Mouse (Mus musculus) testis, adult 2 months (tissue): ENCODE data around the gene Mrps17. TPM values are rescaled to one million over a fixed set of nuclear protein-coding genes. Genes with fewer than 3 reads are reported as not detected.

ENCODE experiments used
- H3K27ac ChIP-seq: fragments of 200-500 bp; 2 replicates; pipeline ENCODE4 v1.5.1; 2012; ENCODE audit warnings: low read depth, low read length; ENCODE audit not compliant: control insufficient read depth, insufficient read depth
- H3K27me3 ChIP-seq: fragments of 200-500 bp; 2 replicates; pipeline ENCODE4 v1.6.1; 2012; ENCODE audit warnings: mild to moderate bottlenecking, low read length, moderate library complexity; ENCODE audit not compliant: control insufficient read depth, insufficient read depth
- H3K36me3 ChIP-seq: fragments of 200-500 bp; 2 replicates; pipeline ENCODE4 v1.6.1; 2012; ENCODE audit warnings: mild to moderate bottlenecking, low read length; ENCODE audit not compliant: control insufficient read depth, insufficient read depth
- H3K4me1 ChIP-seq: fragments of 200-500 bp; 2 replicates; pipeline ENCODE4 v1.6.1; 2012; ENCODE audit warnings: low read length; ENCODE audit not compliant: control insufficient read depth, insufficient read depth
- H3K4me3 ChIP-seq: fragments of 200-500 bp; 2 replicates; pipeline ENCODE4 v1.5.1; 2012; ENCODE audit warnings: low read depth, mild to moderate bottlenecking, low read length, moderate library complexity, mixed read lengths; ENCODE audit not compliant: control insufficient read depth
- CTCF ChIP-seq: fragments of 200-500 bp; IDR thresholded peaks from 2 replicates; pipeline ENCODE4 v1.5.1; 2012; ENCODE audit warnings: low read depth, mild to moderate bottlenecking, inconsistent platforms, low read length, moderate library complexity; ENCODE audit not compliant: control insufficient read depth, insufficient read depth, insufficient replicate concordance
- POLR2A ChIP-seq: fragments of 200-500 bp; IDR thresholded peaks from 2 replicates; pipeline ENCODE4 v1.6.1; 2012; ENCODE audit warnings: low read depth, mild to moderate bottlenecking, inconsistent platforms, low read length, moderate library complexity; ENCODE audit not compliant: control insufficient read depth
- polyA plus RNA-seq: library from polyadenylated mRNA; depleted of rRNA; stranded (reverse); fragments of >200 nt; gene quantifications from 2 replicates; pipeline ENCODE4 v1.2.3, GENCODE M21; 2012

Gene Mrps17
- polyA plus RNA-seq, 1 experiment = 44.4 TPM

DNA sequence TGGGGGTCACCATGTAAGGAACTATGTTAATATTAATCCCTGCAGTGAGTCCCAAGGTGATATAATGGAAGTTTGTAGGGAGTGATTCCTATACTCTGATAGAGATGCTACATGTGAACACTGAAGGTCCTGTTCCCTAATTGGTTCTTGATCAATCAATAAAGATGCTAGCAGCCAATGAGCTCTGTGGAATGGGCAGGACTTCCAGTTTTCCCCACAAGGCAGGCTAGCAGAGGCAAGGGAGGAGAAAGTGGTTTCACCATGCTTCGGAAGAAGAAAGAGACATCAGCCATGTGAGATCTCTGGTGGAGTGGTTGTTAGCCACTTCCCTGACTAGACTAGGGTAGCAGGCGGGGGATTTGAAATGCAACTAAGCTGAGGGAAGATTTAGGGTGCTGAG, 14.8 kb upstream of the Mrps17 start:
- Histone ChIP-seq H3K36me3 (no peaks in the 10 kb centered on the region), H3K4me1 (no peaks in the 10 kb centered on the region), H3K4me3 (no peak overlapping the region), H3K27me3 (no peaks in the 10 kb centered on the region), H3K27ac (no peak overlapping the region)
- TF ChIP-seq POLR2A = no peak
- TF ChIP-seq CTCF = no peak

DNA sequence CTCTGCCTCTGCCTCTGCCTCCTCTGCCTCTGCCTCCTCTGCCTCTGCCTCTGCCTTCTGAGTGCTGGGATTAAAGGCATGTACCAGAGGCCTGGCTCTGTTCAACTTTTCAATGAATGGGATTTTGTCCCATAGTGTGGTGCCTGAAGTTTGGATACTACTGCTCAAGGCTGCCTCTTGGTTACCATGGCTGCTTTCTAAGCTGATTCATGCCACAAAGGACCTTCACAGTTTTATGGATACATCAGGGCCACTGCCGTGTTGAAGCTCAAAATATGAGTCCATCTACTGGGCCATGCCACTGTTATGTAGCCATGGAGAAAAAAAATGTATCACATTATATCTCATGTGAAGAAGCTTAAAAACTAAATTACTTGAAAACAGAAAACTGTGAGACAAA, 13.6 kb upstream of the Mrps17 start:
- Histone ChIP-seq H3K4me3 (no peak overlapping the region), H3K4me1 (no peaks in the 10 kb centered on the region), H3K36me3 (no peaks in the 10 kb centered on the region), H3K27ac (no peak overlapping the region), H3K27me3 (no peaks in the 10 kb centered on the region)
- TF ChIP-seq POLR2A (no peak), CTCF (no peak)

DNA sequence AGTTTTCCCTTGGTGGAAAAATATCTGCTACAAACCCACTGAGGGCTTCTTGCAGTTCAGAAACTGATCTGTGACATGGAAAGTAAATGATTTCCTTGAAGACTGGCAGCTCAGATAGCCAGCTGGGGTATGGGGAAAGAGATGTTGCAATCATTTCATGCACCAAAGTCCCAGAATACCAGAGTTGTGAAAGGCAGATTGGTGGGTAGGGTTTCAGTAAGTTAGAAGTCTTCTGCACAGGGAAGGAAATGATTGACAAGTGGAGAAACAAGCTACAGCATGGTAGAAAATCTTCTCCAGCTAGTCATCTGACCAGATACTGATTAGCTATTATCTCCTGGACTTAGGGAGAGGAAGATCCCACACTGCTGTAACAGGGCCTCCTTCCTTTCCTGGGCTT, 11.9 kb upstream of the Mrps17 start:
- Histone ChIP-seq H3K4me3 (no peak overlapping the region), H3K36me3 (no peaks in the 10 kb centered on the region), H3K4me1 (no peaks in the 10 kb centered on the region), H3K27ac (no peak overlapping the region), H3K27me3 (no peaks in the 10 kb centered on the region)
- TF ChIP-seq POLR2A = no peak
- no peak for TF ChIP-seq CTCF

DNA sequence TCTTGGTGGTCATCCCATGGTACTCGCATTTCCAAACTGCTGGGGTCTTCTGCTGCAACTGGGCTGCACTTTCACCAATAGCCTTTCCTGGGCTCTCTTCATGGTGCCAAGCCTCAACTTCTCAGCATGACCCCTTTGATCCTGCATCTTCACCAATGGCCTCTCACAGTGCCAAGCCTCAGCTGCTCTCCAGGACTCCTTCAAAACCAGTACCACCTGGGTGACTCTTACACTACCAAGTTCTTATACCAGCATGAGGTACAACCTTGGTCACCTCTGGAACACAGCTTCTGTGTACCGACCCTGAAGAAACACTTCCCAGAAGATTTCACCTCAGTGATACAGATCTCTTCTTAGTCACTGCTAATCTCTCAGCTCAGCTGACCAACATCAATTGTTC, 6.9 kb upstream of the Mrps17 start, which contains the start of gene Sept14:
TSS of gene Sept14 (minus strand) at position 101 of the 400 bp plus-strand sequence.
- H3K27me3 ChIP-seq = no peaks in the 10 kb centered on the region
- no peaks in the 10 kb centered on the region for H3K4me1 ChIP-seq
- H3K27ac ChIP-seq = no peak within 1 kb of the TSS
- H3K4me3 ChIP-seq = no peak within 1 kb of the TSS
- TF ChIP-seq CTCF = no peak
- TF ChIP-seq POLR2A = no peak
- no peaks in the 10 kb centered on the region for H3K36me3 ChIP-seq

DNA sequence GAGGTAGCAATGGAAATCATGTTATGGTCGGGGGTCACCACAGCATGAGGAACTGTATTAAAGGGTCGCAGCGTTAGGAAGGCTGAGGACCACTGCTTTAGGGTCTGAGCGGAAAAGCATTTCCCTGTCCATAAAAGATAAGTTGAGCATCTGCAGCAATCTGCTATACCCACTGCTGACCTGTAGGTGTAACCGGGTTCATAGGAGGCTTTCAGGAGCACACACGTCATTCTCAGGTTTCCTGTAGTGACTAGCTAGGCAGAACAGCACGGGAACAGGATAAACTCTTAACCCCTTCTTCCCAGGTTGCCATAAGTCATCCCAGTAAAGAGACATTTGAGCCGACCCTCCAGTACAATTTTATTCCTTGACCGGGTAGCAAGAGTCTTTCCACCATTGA, 1.7 kb downstream of the Mrps17 start:
- H3K4me1 ChIP-seq = no peaks in the 10 kb centered on the region
- no peak overlapping the region for H3K4me3 ChIP-seq
- H3K36me3 ChIP-seq = peaks cover 1% of the 10 kb centered on the region; the same call in 1 of the 2 replicates
- H3K27me3 ChIP-seq = no peaks in the 10 kb centered on the region
- H3K27ac ChIP-seq = no peak overlapping the region
- TF ChIP-seq CTCF (no peak), POLR2A (no peak)

DNA sequence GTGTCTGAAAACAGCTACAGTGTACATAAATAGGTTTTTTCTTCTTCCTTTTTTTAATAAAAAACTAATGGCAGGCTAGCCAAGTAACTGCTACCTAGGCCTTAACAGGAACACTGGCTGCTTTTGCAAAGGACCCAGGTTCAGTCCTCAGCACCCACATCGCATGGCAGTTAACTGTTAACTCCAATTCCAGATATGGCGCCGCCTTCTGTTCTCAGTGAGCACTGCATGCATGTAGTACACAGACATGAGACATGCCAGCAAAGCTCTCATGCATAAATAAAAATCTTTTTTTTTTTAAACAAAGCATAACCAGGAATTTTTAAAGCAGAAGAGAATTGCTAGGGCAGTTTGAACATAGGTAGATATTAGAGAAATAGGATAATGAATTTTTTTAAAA, 4.9 kb downstream of the Mrps17 start:
- Histone ChIP-seq H3K27ac (no peak overlapping the region), H3K36me3 (peaks cover 1% of the 10 kb centered on the region; the same call in 1 of the 2 replicates), H3K27me3 (no peaks in the 10 kb centered on the region), H3K4me3 (no peak overlapping the region), H3K4me1 (peaks cover 4% of the 10 kb centered on the region)
- no peak for TF ChIP-seq CTCF
- no peak for TF ChIP-seq POLR2A

DNA sequence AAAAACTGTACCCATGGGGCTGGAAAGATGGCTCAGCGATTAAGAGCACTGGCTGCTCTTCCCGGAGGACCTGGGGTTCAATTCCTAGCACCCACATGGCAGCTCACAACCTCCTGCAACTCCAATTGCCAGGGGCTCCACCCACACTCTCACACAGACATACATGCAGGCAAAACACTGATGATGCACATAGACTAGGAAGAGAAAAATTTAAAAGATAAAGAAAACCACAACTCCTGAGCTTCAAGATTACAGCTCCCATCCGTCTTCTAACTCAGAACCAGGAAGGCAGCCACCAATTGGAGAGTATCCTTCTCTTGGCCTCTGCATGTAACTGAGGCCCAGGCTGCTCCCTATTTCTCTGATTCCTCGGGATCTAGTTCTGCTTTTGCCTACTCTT, 9.0 kb downstream of the Mrps17 start:
- Histone ChIP-seq H3K27ac (peak overlapping the region; percentile 89; the same call in 1 of the 2 replicates), H3K4me1 (peaks cover 4% of the 10 kb centered on the region), H3K4me3 (peak overlapping the region; percentile 91; the same call in 1 of the 2 replicates), H3K36me3 (no peaks in the 10 kb centered on the region), H3K27me3 (no peaks in the 10 kb centered on the region)
- TF ChIP-seq CTCF (no peak), POLR2A (no peak)
